Mouse (Mus musculus): Measurements from ENCODE around the gene Ube2d3. TPM values are rescaled to one million over a fixed set of nuclear protein-coding genes. Genes with fewer than 3 reads are reported as not detected.

Gene Ube2d3
- polyA plus RNA-seq, 1 experiment: 261 TPM

DNA sequence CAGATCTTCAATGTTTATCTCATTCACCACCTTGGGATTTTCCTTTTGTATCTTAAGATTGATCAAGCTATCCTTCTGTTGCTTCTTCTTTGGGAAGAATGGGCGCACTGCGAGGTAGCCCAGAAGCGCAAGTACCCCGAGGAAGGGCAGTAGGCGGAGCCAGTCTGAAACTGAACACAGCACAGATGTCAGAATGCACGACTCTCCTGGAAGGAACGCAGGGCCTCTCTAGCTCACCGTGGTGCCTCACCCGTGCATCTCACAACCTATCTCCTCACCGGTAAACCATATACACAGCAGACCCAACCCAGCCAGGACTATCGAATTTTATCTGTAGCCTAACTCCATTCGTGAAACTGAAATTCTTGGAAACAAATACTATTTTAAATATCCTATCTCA lies 26.9 kb upstream of the Ube2d3 start:
- Histone ChIP-seq H3ac (ENCODE audit: control insufficient read depth, insufficient read length, low read depth) (no peak overlapping the region), H3K4me3 (ENCODE audit: insufficient read depth, poor library complexity, severe bottlenecking) (no peak overlapping the region), H3K27me3 (ENCODE audit: control insufficient read depth, insufficient read depth, insufficient read length) (no peaks in the 10 kb centered on the region), H3K36me3 (ENCODE audit: control insufficient read depth, insufficient read depth) (peaks cover 42% of the 10 kb centered on the region), H3K79me2 (ENCODE audit: control insufficient read depth, insufficient read depth) (peaks cover 56% of the 10 kb centered on the region), H3K79me3 (ENCODE audit: low read depth) (peaks cover 48% of the 10 kb centered on the region)
- TF ChIP-seq MYOD1 (IDR thresholded peaks at IDR 0.05; ENCODE audit: control insufficient read depth, insufficient read length, low read depth): no peak
- no peak for TF ChIP-seq USF1 (IDR thresholded peaks at IDR 0.05; ENCODE audit: low read depth)
- no peak for TF ChIP-seq FOSL1 (IDR thresholded peaks at IDR 0.05; ENCODE audit: insufficient read depth, low read length, poor library complexity, severe bottlenecking)
- TF ChIP-seq MAX (IDR thresholded peaks at IDR 0.05): no peak
- no peak for TF ChIP-seq CTCF (IDR thresholded peaks at IDR 0.05; ENCODE audit: control insufficient read depth, insufficient read depth, insufficient read length)
- no peak for TF ChIP-seq CEBPB (IDR thresholded peaks at IDR 0.05; ENCODE audit: low read depth)
- TF ChIP-seq MYOG (IDR thresholded peaks at IDR 0.05; ENCODE audit: control insufficient read depth, extremely low read depth, insufficient read length): no peak

DNA sequence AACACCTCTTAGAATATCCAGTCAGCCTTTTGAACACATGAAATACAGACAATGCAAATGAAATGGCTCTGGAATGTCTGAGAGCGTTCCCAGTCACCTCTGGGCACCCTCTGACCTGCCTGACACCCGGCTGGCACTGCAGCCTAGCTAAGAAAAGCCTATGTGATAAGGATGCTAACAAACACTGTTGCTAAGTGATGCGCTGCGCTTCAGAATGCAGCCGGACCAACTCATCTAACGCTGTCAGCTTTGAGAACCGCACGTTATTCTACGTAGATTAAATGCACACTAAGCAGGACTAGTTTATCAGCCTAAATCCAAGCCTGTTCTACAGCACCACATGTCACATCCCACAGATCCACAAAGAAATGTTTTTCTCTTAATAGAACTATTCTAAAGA lies 26.1 kb upstream of the Ube2d3 start:
- Histone ChIP-seq H3K4me3 (ENCODE audit: insufficient read depth, poor library complexity, severe bottlenecking) (no peak overlapping the region), H3K79me3 (ENCODE audit: low read depth) (peaks cover 53% of the 10 kb centered on the region), H3K36me3 (ENCODE audit: control insufficient read depth, insufficient read depth) (peaks cover 39% of the 10 kb centered on the region), H3K79me2 (ENCODE audit: control insufficient read depth, insufficient read depth) (peaks cover 63% of the 10 kb centered on the region), H3K27me3 (ENCODE audit: control insufficient read depth, insufficient read depth, insufficient read length) (no peaks in the 10 kb centered on the region), H3ac (ENCODE audit: control insufficient read depth, insufficient read length, low read depth) (no peak overlapping the region)
- TF ChIP-seq CTCF (IDR thresholded peaks at IDR 0.05; ENCODE audit: control insufficient read depth, insufficient read depth, insufficient read length) (no peak), MYOD1 (IDR thresholded peaks at IDR 0.05; ENCODE audit: control insufficient read depth, insufficient read length, low read depth) (no peak), FOSL1 (IDR thresholded peaks at IDR 0.05; ENCODE audit: insufficient read depth, low read length, poor library complexity, severe bottlenecking) (no peak), MYOG (IDR thresholded peaks at IDR 0.05; ENCODE audit: control insufficient read depth, extremely low read depth, insufficient read length) (no peak), CEBPB (IDR thresholded peaks at IDR 0.05; ENCODE audit: low read depth) (no peak), MAX (IDR thresholded peaks at IDR 0.05) (no peak), USF1 (IDR thresholded peaks at IDR 0.05; ENCODE audit: low read depth) (no peak)

DNA sequence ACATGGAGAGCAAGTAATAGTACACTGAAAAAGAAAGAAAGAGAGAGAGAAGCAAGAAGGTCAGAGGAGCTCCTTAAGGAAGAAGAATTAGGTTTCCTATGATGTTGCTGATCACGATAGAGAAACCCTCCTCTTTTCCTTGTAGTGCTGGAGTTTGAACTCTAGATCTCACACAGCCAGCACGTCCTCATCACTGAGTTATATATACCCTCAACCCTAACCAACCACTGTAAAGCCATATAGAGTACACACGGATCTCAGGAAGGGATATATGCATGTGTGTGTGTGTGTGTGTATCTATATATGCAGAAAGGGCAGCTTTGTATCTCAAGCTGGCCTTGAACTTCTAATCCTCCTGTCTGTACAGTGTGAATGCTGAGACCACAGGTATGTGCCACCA lies 20.7 kb upstream of the Ube2d3 start:
- Histone ChIP-seq H3K79me2 (ENCODE audit: control insufficient read depth, insufficient read depth) (peaks cover 94% of the 10 kb centered on the region), H3ac (ENCODE audit: control insufficient read depth, insufficient read length, low read depth) (no peak overlapping the region), H3K79me3 (ENCODE audit: low read depth) (peaks cover 78% of the 10 kb centered on the region), H3K36me3 (ENCODE audit: control insufficient read depth, insufficient read depth) (peaks cover 11% of the 10 kb centered on the region), H3K27me3 (ENCODE audit: control insufficient read depth, insufficient read depth, insufficient read length) (no peaks in the 10 kb centered on the region), H3K4me3 (ENCODE audit: insufficient read depth, poor library complexity, severe bottlenecking) (no peak overlapping the region)
- TF ChIP-seq MYOG (IDR thresholded peaks at IDR 0.05; ENCODE audit: control insufficient read depth, extremely low read depth, insufficient read length): no peak
- no peak for TF ChIP-seq USF1 (IDR thresholded peaks at IDR 0.05; ENCODE audit: low read depth)
- TF ChIP-seq CTCF (IDR thresholded peaks at IDR 0.05; ENCODE audit: control insufficient read depth, insufficient read depth, insufficient read length): no peak
- no peak for TF ChIP-seq MAX (IDR thresholded peaks at IDR 0.05)
- TF ChIP-seq FOSL1 (IDR thresholded peaks at IDR 0.05; ENCODE audit: insufficient read depth, low read length, poor library complexity, severe bottlenecking): no peak
- TF ChIP-seq CEBPB (IDR thresholded peaks at IDR 0.05; ENCODE audit: low read depth): no peak
- no peak for TF ChIP-seq MYOD1 (IDR thresholded peaks at IDR 0.05; ENCODE audit: control insufficient read depth, insufficient read length, low read depth)

DNA sequence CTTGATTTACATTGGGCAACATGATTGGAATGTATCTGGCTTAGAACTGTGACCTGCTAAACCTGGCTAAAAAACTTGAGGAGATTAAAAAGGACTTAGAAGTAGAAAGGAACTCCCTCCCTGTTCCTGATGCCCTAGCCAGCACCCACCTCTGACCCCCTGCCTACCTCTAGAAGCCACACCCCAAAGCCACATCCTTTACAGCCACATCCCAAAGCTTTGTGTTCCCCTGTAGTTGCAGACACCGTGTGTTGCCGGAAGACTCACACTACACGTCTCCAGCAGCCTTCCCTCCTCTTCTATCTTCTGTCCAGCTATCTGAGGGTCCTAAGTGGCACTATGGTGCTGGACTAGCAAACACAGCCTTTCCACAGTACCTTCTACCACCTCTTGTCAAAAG lies 20.1 kb upstream of the Ube2d3 start:
- Histone ChIP-seq H3K79me2 (ENCODE audit: control insufficient read depth, insufficient read depth) (peaks cover 94% of the 10 kb centered on the region), H3K36me3 (ENCODE audit: control insufficient read depth, insufficient read depth) (peaks cover 11% of the 10 kb centered on the region), H3ac (ENCODE audit: control insufficient read depth, insufficient read length, low read depth) (no peak overlapping the region), H3K79me3 (ENCODE audit: low read depth) (peaks cover 78% of the 10 kb centered on the region), H3K4me3 (ENCODE audit: insufficient read depth, poor library complexity, severe bottlenecking) (no peak overlapping the region), H3K27me3 (ENCODE audit: control insufficient read depth, insufficient read depth, insufficient read length) (no peaks in the 10 kb centered on the region)
- TF ChIP-seq MYOG (IDR thresholded peaks at IDR 0.05; ENCODE audit: control insufficient read depth, extremely low read depth, insufficient read length) (no peak), CTCF (IDR thresholded peaks at IDR 0.05; ENCODE audit: control insufficient read depth, insufficient read depth, insufficient read length) (no peak), USF1 (IDR thresholded peaks at IDR 0.05; ENCODE audit: low read depth) (no peak), MYOD1 (IDR thresholded peaks at IDR 0.05; ENCODE audit: control insufficient read depth, insufficient read length, low read depth) (no peak), MAX (IDR thresholded peaks at IDR 0.05) (no peak), CEBPB (IDR thresholded peaks at IDR 0.05; ENCODE audit: low read depth) (no peak), FOSL1 (IDR thresholded peaks at IDR 0.05; ENCODE audit: insufficient read depth, low read length, poor library complexity, severe bottlenecking) (no peak)

DNA sequence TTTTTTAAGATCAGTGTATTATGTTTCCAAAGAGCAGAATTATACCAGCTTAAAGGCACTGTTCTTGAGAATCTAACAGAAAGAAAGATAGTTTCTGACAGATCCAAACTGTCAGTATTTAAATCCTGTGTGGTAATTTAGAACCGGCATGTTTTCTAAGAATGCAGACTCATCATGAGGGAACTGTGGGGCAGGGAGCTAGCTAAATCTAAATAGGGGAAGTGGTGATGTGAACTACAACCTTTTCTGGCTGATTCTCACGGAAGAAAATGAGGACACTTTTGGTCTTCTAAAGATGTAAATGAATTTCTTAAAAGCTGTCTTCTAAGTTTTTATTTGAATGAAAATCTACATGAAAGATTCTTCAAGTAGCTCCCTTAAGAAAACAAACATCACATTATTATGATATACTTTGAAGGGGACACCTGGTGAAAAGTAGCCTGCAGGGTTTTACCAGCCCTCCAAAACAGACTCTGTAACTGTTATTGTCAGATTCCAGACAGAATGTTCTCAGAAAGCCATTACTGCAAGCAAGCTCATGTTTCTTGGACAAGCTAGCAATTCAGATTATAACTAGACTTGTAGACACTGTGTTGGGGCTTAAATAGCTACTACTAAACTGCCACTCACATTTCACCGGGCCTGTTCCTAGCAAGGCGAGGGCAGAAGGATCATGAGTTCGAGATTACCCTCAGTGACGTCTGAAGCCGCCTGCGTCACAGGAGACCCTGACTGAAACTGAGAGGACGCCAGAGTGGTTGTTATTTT lies 17.2 kb upstream of the Ube2d3 start:
- TF ChIP-seq MYOD1 (IDR thresholded peaks at IDR 0.05; ENCODE audit: control insufficient read depth, insufficient read length, low read depth): no peak
- TF ChIP-seq CEBPB (IDR thresholded peaks at IDR 0.05; ENCODE audit: low read depth): no peak
- no peak for TF ChIP-seq CTCF (IDR thresholded peaks at IDR 0.05; ENCODE audit: control insufficient read depth, insufficient read depth, insufficient read length)
- no peak for TF ChIP-seq USF1 (IDR thresholded peaks at IDR 0.05; ENCODE audit: low read depth)
- TF ChIP-seq MAX (IDR thresholded peaks at IDR 0.05): no peak
- TF ChIP-seq FOSL1 (IDR thresholded peaks at IDR 0.05; ENCODE audit: insufficient read depth, low read length, poor library complexity, severe bottlenecking): no peak
- no peak for TF ChIP-seq MYOG (IDR thresholded peaks at IDR 0.05; ENCODE audit: control insufficient read depth, extremely low read depth, insufficient read length)
- Histone ChIP-seq H3K79me2 (ENCODE audit: control insufficient read depth, insufficient read depth) (peaks cover 95% of the 10 kb centered on the region), H3K4me3 (ENCODE audit: insufficient read depth, poor library complexity, severe bottlenecking) (no peak overlapping the region), H3K27me3 (ENCODE audit: control insufficient read depth, insufficient read depth, insufficient read length) (no peaks in the 10 kb centered on the region), H3ac (ENCODE audit: control insufficient read depth, insufficient read length, low read depth) (no peak overlapping the region), H3K79me3 (ENCODE audit: low read depth) (peaks cover 75% of the 10 kb centered on the region), H3K36me3 (ENCODE audit: control insufficient read depth, insufficient read depth) (peaks cover 16% of the 10 kb centered on the region)

All from C2C12 (cell line).